Mouse (Mus musculus) heart, postnatal 36 days (tissue): Measurements from ENCODE around the gene Zfp940. TPM values are rescaled to one million over a fixed set of nuclear protein-coding genes. Genes with fewer than 3 reads are reported as not detected.
A peak's percentile ranks its signal among the peaks of the same experiment; 100 is the strongest.

Experiments
- DNase-seq, 2 experiments: peaks; one replicate each; pipeline ENCODE4 v3.0.0; 2021 to 2022
- intact Hi-C: fragments of 180-260 bp; cut with DNase I; formaldehyde crosslinking; loops from one replicate; pipeline ENCODE4 v1.15.1; 2025
- total RNA-seq, 2 experiments: library from RNA; stranded (reverse); gene quantifications; 2 replicates each; pipeline ENCODE4 v1.2.3; 2021

Gene Zfp940
- total RNA-seq, 2 experiments from 2014 or later: 0.39 to 0.49 TPM

DNA sequence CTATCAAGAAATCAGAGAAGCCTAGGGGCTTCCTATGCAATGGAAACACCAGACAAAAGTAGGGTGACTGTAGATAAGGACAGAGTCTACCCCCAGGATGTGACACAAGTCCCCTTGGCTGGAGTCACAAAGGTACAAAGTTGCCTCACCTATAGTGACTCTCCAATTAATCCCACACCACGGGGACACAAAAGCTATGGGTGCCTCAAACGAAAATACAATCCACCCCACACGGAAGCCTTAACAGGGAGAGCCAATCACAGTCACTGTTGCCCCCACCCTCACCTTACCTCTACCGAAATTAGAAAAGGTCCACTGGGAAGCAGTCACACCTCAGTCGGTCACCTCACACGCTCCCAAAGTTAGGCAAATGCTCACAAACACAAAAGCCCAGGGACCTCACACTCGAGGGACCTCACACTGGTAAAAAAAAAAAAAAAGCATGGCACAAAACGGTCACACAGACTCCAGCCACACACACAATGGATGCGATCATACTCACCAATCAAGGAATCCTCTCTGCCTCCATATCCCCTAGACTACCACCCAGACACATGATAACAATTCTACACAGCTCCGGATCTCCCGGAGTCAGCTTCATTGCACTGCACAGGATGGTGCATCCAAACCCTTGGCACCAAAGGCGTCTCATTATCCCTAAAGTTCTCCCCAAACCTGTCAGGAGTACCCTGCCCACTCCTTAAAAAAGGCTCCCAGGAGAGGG lies 38.2 kb downstream of the Zfp940 start:
- no peak for DNase-seq
- intact Hi-C loops: loop anchor here (2.0 to 5.0 kb wide), 3 partner anchors 30 to 137 kb away; partner anchors contain the start of genes Zfp27 and Zfp74

DNA sequence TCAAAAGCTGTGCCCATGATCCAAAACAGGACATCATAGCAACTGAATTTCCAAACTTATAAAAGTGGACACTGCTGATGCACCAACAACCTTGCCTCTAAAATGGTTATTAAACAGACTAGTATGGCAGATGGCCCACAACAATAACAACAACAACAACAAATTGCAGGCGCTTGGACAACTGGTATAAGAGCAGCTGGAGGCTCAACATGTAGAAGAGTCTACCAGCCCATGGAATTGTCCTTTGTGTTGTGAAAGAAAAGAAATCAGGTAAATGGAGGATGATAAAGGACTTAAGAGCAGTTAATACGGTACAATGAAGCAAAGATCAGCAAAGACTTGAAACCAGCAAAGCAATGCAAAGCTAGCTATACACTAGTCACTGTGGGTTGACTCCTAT lies 39.1 kb downstream of the Zfp940 start:
- DNase-seq: no peak
- intact Hi-C loops: loop anchor here (2.0 kb wide), 2 partner anchors 30 to 92 kb away; partner anchors contain the start of gene Zfp27

DNA sequence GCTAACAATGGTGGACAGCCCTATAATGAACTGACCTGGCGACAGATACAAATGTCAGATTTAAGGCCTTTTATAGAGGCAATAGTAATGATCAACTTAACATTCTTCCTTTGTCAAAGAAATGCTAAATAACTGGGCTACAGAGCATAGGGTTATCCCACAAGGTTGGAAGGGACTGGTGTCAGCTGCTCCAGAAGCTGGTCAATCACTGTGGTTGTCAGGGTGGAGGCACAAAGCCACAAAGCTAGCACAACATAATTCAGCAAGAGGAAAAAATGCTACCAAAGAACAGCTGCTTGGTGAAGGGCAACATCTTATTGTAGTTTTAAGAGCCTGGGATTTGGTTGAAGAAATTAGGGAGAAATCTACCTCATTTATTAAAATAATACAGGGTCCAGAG lies 41.2 kb downstream of the Zfp940 start:
- intact Hi-C loops: no loop called here
- DNase-seq: no peak

DNA sequence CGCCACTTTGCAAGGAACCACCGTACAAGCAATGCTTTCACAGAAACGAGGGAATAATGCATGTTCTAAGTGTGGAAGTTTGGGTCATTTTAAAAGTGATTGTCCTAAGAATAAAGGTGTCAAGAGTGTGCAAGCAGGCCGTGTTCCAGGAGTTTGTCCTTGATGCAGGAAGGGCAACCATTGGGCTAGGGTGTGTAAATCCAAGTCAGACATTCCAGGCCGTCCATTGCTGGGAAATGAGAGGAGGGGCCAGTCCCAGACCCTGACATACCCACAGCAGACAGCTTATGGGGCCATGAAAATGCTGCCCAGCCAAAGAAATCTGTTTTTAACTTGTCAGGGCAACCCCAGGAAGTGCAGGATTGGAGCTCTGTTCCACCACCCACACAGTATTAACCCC lies 46.4 kb downstream of the Zfp940 start:
- DNase-seq: no peak
- intact Hi-C loops: no loop called here

DNA sequence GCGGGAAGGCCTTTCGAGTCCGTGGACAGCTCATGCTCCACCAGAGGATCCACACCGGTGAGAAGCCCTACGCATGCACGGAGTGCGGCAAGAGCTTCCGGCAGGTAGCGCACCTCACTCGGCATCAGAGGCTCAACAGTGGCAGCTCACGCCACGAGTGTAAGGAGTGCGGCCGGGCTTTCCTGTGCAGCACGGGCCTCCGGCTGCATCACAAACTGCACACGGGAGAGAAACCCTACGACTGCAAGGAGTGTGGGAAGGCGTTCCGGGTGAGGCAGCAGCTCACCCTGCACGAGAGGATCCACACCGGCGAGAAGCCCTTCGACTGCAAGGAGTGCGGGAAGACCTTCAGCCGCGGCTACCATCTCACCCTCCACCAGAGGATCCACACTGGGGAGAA lies 60.6 kb downstream of the Zfp940 start:
- no peak for DNase-seq
- intact Hi-C loops: no loop called here

DNA sequence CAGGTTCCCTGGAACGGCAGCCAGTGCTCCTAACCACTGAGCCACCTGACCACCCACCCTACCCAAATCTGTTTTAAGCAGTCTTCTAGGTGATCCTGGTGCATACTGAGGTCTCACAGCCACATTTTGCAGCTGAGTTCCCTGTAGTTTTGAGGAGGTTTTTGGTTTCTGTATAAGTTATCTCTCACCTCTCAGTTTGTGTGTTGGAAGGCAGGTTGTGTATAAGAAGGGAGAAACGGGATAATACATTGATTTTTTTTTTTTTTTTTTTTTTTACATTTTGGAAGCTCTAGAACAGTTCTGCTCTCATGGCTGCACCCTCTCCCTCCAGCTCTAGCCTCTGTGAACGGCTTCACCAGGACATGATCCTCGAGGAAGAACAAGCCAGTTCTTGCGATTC lies 67.6 kb downstream of the Zfp940 start:
- intact Hi-C loops: loop anchor here (2.0 kb wide), 1 partner anchor 29 kb away; no protein-coding TSS in a partner anchor
- DNase-seq: no peak

DNA sequence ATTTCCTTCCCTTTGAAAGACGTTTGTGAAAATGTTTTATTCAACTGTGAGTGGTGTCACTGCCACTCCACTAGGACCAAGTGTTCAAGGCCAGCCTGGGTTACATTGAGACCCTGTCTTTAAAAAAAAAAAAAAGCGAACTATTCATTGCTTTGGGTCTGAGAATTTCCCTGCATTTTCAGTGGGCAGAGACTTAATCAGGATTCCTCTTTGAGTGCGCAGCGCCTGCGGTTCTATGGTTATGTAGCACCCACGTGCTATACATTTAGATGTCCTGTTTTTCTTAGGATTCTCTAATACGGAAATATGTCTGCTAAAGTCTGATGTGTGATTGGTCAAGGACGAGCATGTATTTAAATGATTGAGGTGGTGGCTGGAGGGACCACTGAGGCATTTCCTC lies 68.4 kb downstream of the Zfp940 start:
- intact Hi-C loops: loop anchor here (2.0 kb wide), 1 partner anchor 30 kb away; no protein-coding TSS in a partner anchor
- no peak for DNase-seq

DNA sequence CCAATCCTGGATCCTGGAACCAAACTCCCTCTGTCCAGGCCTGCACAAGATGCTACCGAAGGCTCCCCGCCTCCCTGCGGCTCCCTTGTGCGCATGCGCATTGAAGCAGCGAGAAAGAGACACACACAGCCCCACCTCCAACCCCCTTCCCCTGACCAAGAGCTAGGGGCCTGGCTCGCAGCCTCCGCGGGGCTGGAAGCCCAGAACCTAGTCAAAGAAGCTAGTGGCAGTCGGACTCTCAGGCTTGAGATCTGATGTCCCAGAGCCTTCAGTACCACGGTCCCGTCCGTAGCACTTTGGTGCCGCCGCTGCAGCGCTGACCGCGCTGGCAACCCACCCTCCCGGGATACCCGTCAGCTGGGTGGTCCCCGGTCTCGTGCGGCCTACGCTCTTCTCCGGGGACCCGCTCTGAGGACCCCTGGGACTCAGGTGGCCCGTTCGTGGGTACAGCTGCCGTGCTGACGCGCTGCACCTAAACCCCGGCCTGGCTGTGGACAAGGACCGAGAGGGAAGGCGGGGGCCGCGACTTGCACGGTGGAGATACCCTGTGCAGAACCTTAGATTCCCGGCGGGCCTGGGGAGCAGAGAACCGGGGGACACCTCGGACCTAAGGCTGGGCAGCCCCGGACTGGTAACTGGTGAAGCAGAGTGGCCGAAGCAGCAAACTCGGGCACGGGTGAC lies 69.5 kb downstream of the Zfp940 start, which contains the start of gene Zfp30:
TSS of gene Zfp30 (plus strand) at position 128 of the 681 bp plus-strand sequence.
- intact Hi-C loops: loop anchor here (2.0 kb wide), 2 partner anchors 15 to 31 kb away; partner anchors contain the start of gene Zfp84

More for the DNA sequence above, 69.5 kb downstream of the Zfp940 start, which contains the start of gene Zfp30:
- peak; percentile 77 to 85 for DNase-seq

Other genes starting within 250 kb of the Zfp940 start
- not detected for gene Catsperg2, start 126.6 kb downstream of the Zfp940 start, total RNA-seq
- gene Zfp84, start 85.1 kb downstream of the Zfp940 start, total RNA-seq: 10 to 100 TPM in 1 of 2 experiments, 1 to 10 TPM in 1; 9.8 to 11.4 TPM
- gene Zfp30, start 69.7 kb downstream of the Zfp940 start, total RNA-seq: 1 to 10 TPM; 5.2 to 5.7 TPM
- 10 to 100 TPM; 10.9 to 11.9 TPM for gene Zfp790, start 37.6 kb downstream of the Zfp940 start, total RNA-seq
- gene Zfp420, start 6.3 kb upstream of the Zfp940 start, total RNA-seq: 1 to 10 TPM; 2.9 TPM
- 1 to 10 TPM; 7.9 to 8.9 TPM for gene Zfp27, start 52.9 kb upstream of the Zfp940 start, total RNA-seq
- gene Zfp383, start 54.6 kb upstream of the Zfp940 start, total RNA-seq: 1 to 10 TPM; 6.1 to 9.9 TPM
- gene Zfp74, start 100.4 kb upstream of the Zfp940 start, total RNA-seq: 1 to 10 TPM; 5.9 TPM
- 10 to 100 TPM; 22.0 to 22.7 TPM for gene Zfp568, start 130.3 kb upstream of the Zfp940 start, total RNA-seq
- gene Zfp14, start 197.7 kb upstream of the Zfp940 start, total RNA-seq: 1 to 10 TPM; 2.4 to 2.7 TPM
- 1 to 10 TPM; 1.7 to 2.6 TPM for gene Zfp82, start 219.2 kb upstream of the Zfp940 start, total RNA-seq
- gene Gm26920, start 236.7 kb upstream of the Zfp940 start, total RNA-seq: not detected
- 1 to 10 TPM; 1.8 to 2.7 TPM for gene Zfp566, start 236.9 kb upstream of the Zfp940 start, total RNA-seq
- gene Zfp260, start 241.1 kb upstream of the Zfp940 start, total RNA-seq: 10 to 100 TPM; 30.9 to 35.3 TPM